20 mouse cellular contexts compared by ENCODE assay signal in genomic region chr7:28897661-28898060, GRCm38 (mm10). TPM values are rescaled to one million over a fixed set of nuclear protein-coding genes. Genes with fewer than 3 reads are reported as not detected.
DNase-seq lines count a peak whose midpoint lies in the region; ATAC-seq and TF ChIP-seq lines count a peak whose summit lies in the region.
"Had no signal": no experiment of that assay in that cellular context is flagged by ENCODE, and none has a peak within 500 bp of the region (broad histone marks: within the 10 kb centered on the region; RNA-seq: fewer than 3 reads in every experiment).

No protein-coding gene starts in this region.

- no peak overlapping the region for H3ac ChIP-seq in myocyte (ENCODE audit: control insufficient read depth, insufficient read length)

- H3K79me2 ChIP-seq in myocyte (ENCODE audit: control insufficient read depth, insufficient read depth), result no peaks in the 10 kb centered on the region

- no peaks in the 10 kb centered on the region for H3K9me3 ChIP-seq in kidney, embryonic 14.5 days (ENCODE audit: control insufficient read depth, low read length)
- H3K9me3 ChIP-seq: G1E had no signal

- no peak for ATAC-seq in kidney, embryonic 14.5 days (ENCODE audit: low FRiP score, low TSS enrichment)
- ATAC-seq: activated CD4-positive, CD25-positive, alpha-beta regulatory T cell, adult 4 months; CD4-positive, CD25-positive, alpha-beta regulatory T cell, adult 4 months; Patski had no signal

- peak; percentile 91 for DNase-seq in heart, adult 11 months
- DNase-seq in heart, adult 9 months (ENCODE audit: low spot score in 2 of 2), result no peak
- DNase-seq in kidney, postnatal 14 days, result no peak
- DNase-seq in kidney, adult 11 months, result no peak
- DNase-seq: adrenal gland, adult 2 months; adrenal gland, adult 8-10 months; adrenal gland, postnatal 10 days; adrenal gland, postnatal 14 days; adrenal gland, postnatal 25 days; adrenal gland, postnatal 36 days; B cell, adult 2 months; cerebellum, adult 11 months; cerebellum, adult 18-20 months had no signal

- H3K4me3 ChIP-seq in kidney, embryonic 14.5 days (ENCODE audit: low read length), result no peak overlapping the region
- no peak overlapping the region for H3K4me3 ChIP-seq in myocyte

- H3K9ac ChIP-seq in kidney, embryonic 14.5 days (ENCODE audit: low read depth, low read length), result peak overlapping the region; percentile 34; the same call in 1 of the 2 replicates

- WGBS in kidney, embryonic 14.5 days, result 88% methylated on average over 6 of the region's 6 CpGs

- H3K4me2 ChIP-seq in kidney, embryonic 14.5 days (replicated peaks; ENCODE audit: low read depth, low read length), result no peak overlapping the region
- H3K4me2 ChIP-seq in myocyte (ENCODE audit: low read depth), result no peak overlapping the region

- TF ChIP-seq POLR2A in myocyte (IDR thresholded peaks at IDR 0.05; ENCODE audit: insufficient read length, low read depth), result peak; percentile 9

- no peaks in the 10 kb centered on the region for H3K27me3 ChIP-seq in kidney, embryonic 14.5 days (ENCODE audit: control insufficient read depth, insufficient read depth, low read length)
- no peaks in the 10 kb centered on the region for H3K27me3 ChIP-seq in myocyte (ENCODE audit: control insufficient read depth, insufficient read depth, insufficient read length)
- H3K27me3 ChIP-seq: CH12.LX, Patski had no signal

- H3K4me1 ChIP-seq in kidney, embryonic 14.5 days (ENCODE audit: control insufficient read depth, insufficient read depth, low read length), result no peaks in the 10 kb centered on the region

- H3K27ac ChIP-seq in kidney, embryonic 14.5 days (ENCODE audit: low read depth, low read length), result no peak overlapping the region

- peaks cover 98% of the 10 kb centered on the region for H3K36me3 ChIP-seq in kidney, embryonic 14.5 days (ENCODE audit: control insufficient read depth, insufficient read depth, low read length)
- peaks cover 52% of the 10 kb centered on the region for H3K36me3 ChIP-seq in myocyte (ENCODE audit: control insufficient read depth, insufficient read depth)

TF ChIP-seq in myocyte, 11 proteins besides CTCF, POLR2A, EP300 and RAD21:
- TF ChIP-seq USF1 (IDR thresholded peaks at IDR 0.05; ENCODE audit: low read depth) (no peak), CEBPB (IDR thresholded peaks at IDR 0.05; ENCODE audit: insufficient read depth, poor library complexity, severe bottlenecking) (no peak), E2F4 (IDR thresholded peaks at IDR 0.05; ENCODE audit: insufficient read depth) (no peak), TCF12 (IDR thresholded peaks at IDR 0.05; ENCODE audit: insufficient read depth, poor library complexity, severe bottlenecking) (no peak), MYOG (IDR thresholded peaks at IDR 0.05; ENCODE audit: control insufficient read depth in 1 of 3, insufficient read depth in 1 of 3, insufficient read length in 2 of 3, low read depth in 2 of 3) (no peak), MYOD1 (IDR thresholded peaks at IDR 0.05; ENCODE audit: control insufficient read depth in 1 of 3, insufficient read length in 2 of 3, low read depth in 2 of 3) (no peak), REST (IDR thresholded peaks at IDR 0.05; ENCODE audit: insufficient read depth, insufficient read length) (no peak), SRF (IDR thresholded peaks at IDR 0.05; ENCODE audit: control insufficient read depth, insufficient read length, low read depth) (no peak), TCF3 (IDR thresholded peaks at IDR 0.05; ENCODE audit: insufficient read length, low read depth) (no peak), MAX (IDR thresholded peaks at IDR 0.05; ENCODE audit: low read depth) (no peak), POLR2AphosphoS2 (IDR thresholded peaks at IDR 0.05; ENCODE audit: insufficient read length, low read depth) (no peak)

RNA-seq across cellular contexts. Expression of gene Capn12, which starts 16.4 kb away (rescaled TPM):
- polyA plus RNA-seq in kidney, embryonic 14.5 days (2014; fragmentation: Nextera tagmentation; extraction: Ambion mirVana), result 0.51 and 0.64 TPM in 2 replicates
- polyA plus RNA-seq in myocyte (2012; fragmentation: generic; extraction: Trizol), result 0.24 TPM
- polyA plus RNA-seq: CD4-positive, CD25-positive, alpha-beta regulatory T cell, adult 4 months had no signal

RNA-seq across cellular contexts. Expression of gene Lgals7, which starts 34.0 kb away (rescaled TPM):
- polyA plus RNA-seq in kidney, embryonic 14.5 days (2014; fragmentation: Nextera tagmentation; extraction: Ambion mirVana), result 1.1 and 4.0 TPM in 2 replicates
- polyA plus RNA-seq in myocyte (2012; fragmentation: generic; extraction: Trizol), result 0.50 TPM
